Mouse (Mus musculus) megakaryocyte, embryonic 14.5 days (primary cell): ENCODE measurements around the gene Mef2b. TPM values are rescaled to one million over a fixed set of nuclear protein-coding genes. Genes with fewer than 3 reads are reported as not detected.

ENCODE experiments used
- H3K27me3 ChIP-seq: replicated peaks from 2 replicates; pipeline ENCODE3; 2012; ENCODE audit warnings: inconsistent platforms
- H3K36me3 ChIP-seq: replicated peaks from 2 replicates; pipeline ENCODE3; 2012; ENCODE audit warnings: low read length, inconsistent platforms, mixed read lengths
- H3K4me1 ChIP-seq: 2 replicates; pipeline ENCODE4 v1.6.1; 2012; ENCODE audit warnings: inconsistent platforms
- H3K4me3 ChIP-seq: replicated peaks from 2 replicates; pipeline ENCODE3; 2012; ENCODE audit warnings: moderate library complexity, mild to moderate bottlenecking, inconsistent platforms
- H3K9me3 ChIP-seq: 2 replicates; pipeline ENCODE4 v1.6.1; 2012; ENCODE audit warnings: inconsistent platforms
- FLI1 ChIP-seq: IDR thresholded peaks from 2 replicates; pipeline ENCODE4 v1.6.1; 2012; ENCODE audit warnings: low read length, inconsistent platforms, mixed read lengths
- GATA1 ChIP-seq: IDR thresholded peaks from 3 replicates; pipeline ENCODE4 v1.6.1; 2012; ENCODE audit warnings: mixed read lengths, low read length, inconsistent platforms, borderline replicate concordance
- polyA plus RNA-seq: library from polyadenylated mRNA; stranded (reverse); fragments of >175 nt; gene quantifications from 2 replicates; pipeline ENCODE4 v1.2.3, GENCODE M21; 2012; ENCODE audit warnings: low replicate concordance; ENCODE audit not compliant: insufficient read depth

Mef2b gene
- 1.3 and 1.9 TPM in 2 replicates for polyA plus RNA-seq

GRCm38 (mm10) chr8:70139026-70139857, at the start of gene Mef2b, which contains the start of the genes Rfxank and Borcs8:
Gene Mef2b (plus strand): TSS chr8:70139711.
Gene Rfxank (minus strand): TSS chr8:70139154.
Gene Borcs8 (plus strand): TSS chr8:70139499.
- no peak for TF ChIP-seq GATA1
- TF ChIP-seq FLI1: no peak
- Histone ChIP-seq H3K4me3 (peak within 1 kb of the TSS; percentile 96), H3K36me3 (peaks cover 61% of the 10 kb centered on the region), H3K27me3 (no peaks in the 10 kb centered on the region), H3K9me3 (no peaks in the 10 kb centered on the region), H3K4me1 (peaks cover 49% of the 10 kb centered on the region)

DNA sequence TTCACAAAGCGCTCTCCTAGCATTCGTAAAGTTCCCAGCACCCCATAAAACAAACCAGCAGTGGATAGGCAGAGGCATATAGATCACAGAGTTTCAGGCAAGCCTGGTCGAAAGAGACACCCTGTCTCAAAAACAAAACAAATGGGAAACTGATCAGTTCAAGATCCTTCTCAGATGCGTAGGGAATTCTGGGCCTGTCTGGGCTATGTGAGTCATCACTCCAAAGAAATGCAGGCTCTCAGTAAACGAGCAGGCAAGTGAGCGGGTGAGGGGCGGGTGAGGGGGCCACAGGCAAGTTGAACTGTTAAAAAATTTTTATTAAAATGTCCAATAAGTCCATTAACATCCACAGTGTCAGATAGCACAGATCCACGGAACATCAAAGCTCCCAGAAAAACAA, 46.7 kb upstream of the Mef2b start:
- Histone ChIP-seq H3K4me1 (peaks cover 7% of the 10 kb centered on the region), H3K9me3 (no peaks in the 10 kb centered on the region; the same call in 1 of the 2 replicates), H3K27me3 (peaks cover 85% of the 10 kb centered on the region), H3K36me3 (no peaks in the 10 kb centered on the region), H3K4me3 (no peak overlapping the region)
- TF ChIP-seq FLI1: no peak
- no peak for TF ChIP-seq GATA1

DNA sequence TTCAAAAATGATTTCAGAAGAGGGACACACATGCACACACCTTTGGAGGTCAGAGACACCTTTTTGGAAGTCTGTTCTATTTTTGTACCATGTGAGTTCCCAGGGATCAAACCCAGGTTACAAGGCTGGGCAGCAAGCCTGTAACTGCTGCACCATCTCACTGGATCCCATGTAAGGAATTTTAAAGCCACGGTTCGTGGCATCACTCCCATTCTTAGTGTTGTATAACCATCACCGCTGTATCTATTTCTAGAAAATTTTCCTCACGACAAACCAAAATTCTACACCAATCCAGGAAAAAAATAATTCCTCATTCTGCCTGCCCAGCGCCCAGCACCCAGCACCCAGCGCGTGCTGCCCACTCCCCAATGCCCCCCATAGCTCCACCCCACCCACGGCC, 40.2 kb upstream of the Mef2b start:
- Histone ChIP-seq H3K9me3 (no peaks in the 10 kb centered on the region), H3K36me3 (no peaks in the 10 kb centered on the region), H3K27me3 (peaks cover 68% of the 10 kb centered on the region), H3K4me3 (no peak overlapping the region), H3K4me1 (peaks cover 1% of the 10 kb centered on the region; the same call in 1 of the 2 replicates)
- no peak for TF ChIP-seq GATA1
- no peak for TF ChIP-seq FLI1

DNA sequence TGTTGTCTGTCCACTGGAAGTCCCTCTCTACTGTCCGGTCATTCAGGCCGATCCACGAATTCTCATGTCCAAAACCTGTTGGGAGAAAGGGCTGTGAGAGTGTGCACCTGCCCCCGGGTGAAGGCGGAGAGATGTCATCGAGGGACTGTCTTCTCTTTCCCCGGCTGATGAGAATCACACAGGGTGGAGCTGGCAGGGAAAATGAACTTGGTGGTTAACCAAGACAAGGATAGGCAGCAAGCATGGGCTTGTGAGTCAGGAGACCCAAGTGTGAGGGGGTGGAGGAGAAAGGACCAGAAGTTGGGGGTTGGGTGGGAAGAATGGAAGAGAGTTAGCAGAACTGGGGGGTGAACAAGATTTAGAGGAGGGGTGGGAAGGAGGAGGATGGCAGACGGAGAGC, 39.3 kb upstream of the Mef2b start:
- H3K4me1 ChIP-seq: peaks cover 6% of the 10 kb centered on the region; the same call in 1 of the 2 replicates
- H3K4me3 ChIP-seq: no peak overlapping the region
- H3K9me3 ChIP-seq: no peaks in the 10 kb centered on the region
- H3K27me3 ChIP-seq: peaks cover 72% of the 10 kb centered on the region
- TF ChIP-seq GATA1 (no peak), FLI1 (no peak)
- no peaks in the 10 kb centered on the region for H3K36me3 ChIP-seq

DNA sequence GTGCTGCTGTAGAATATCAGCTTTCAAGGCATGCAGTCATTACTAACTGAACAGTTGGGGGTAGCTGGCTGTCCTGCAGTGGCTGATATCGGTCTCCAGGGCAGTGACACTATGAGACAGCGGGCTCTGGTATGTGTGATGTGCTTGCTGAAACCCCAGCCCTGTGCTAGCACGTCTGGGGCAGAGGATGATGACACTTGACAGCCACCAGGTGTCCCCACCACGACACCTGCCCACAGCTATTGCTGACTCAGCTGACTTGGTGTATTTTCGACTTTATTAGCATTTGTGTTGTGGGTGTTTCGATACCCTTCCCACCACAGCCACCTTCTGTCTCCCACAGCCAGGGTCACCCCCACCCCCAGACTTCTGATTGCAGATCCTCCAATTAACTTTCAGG, 35.0 kb upstream of the Mef2b start:
- H3K27me3 ChIP-seq: peaks cover 76% of the 10 kb centered on the region
- peaks cover 6% of the 10 kb centered on the region; the same call in 1 of the 2 replicates for H3K4me1 ChIP-seq
- no peaks in the 10 kb centered on the region for H3K36me3 ChIP-seq
- TF ChIP-seq GATA1: no peak
- TF ChIP-seq FLI1: no peak
- H3K4me3 ChIP-seq: no peak overlapping the region
- no peaks in the 10 kb centered on the region for H3K9me3 ChIP-seq

- Histone ChIP-seq H3K36me3 (no peaks in the 10 kb centered on the region), H3K27me3 (peaks cover 79% of the 10 kb centered on the region), H3K4me3 (no peak overlapping the region), H3K9me3 (no peaks in the 10 kb centered on the region), H3K4me1 (peaks cover 6% of the 10 kb centered on the region; the same call in 1 of the 2 replicates)
- no peak for TF ChIP-seq FLI1
- TF ChIP-seq GATA1: no peak
Measured at GRCm38 (mm10) chr8:70104922-70105321, 34.6 kb upstream of the Mef2b start.

- Histone ChIP-seq H3K4me1 (peaks cover 15% of the 10 kb centered on the region), H3K27me3 (peaks cover 96% of the 10 kb centered on the region), H3K36me3 (no peaks in the 10 kb centered on the region), H3K9me3 (no peaks in the 10 kb centered on the region), H3K4me3 (no peak overlapping the region)
- no peak for TF ChIP-seq GATA1
- no peak for TF ChIP-seq FLI1
Measured at GRCm38 (mm10) chr8:70110451-70110850, 29.1 kb upstream of the Mef2b start.

DNA sequence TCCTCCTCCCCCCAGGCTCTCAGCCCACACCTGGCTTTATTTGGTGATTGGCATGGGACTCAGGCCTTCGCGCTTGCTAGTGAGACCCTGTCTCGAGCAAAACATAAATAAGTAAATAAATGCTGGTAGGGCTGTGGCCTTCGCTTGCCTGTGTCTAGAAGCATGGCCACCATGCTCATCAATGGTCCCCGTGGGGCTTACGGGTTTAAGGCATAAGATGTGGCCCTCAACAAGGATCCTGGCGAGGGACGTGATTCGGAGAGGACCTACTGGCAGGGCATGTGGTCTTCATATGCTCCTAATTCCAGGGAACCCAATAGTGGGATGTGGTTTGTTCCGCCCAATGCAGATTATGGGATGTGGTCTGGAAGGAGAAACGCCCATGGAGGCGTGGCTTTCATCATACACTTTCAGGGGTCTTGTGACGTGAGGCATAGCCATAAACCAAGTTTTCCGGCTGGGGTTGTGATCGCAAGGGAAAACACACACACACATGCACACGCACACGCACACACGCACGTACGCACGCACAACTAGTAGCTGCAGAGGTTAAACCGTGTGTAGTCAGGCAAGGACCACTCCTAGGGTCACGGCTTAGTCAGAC, 28.2 kb upstream of the Mef2b start:
- TF ChIP-seq GATA1: no peak
- no peak for TF ChIP-seq FLI1
- peaks cover 97% of the 10 kb centered on the region for H3K27me3 ChIP-seq
- peaks cover 15% of the 10 kb centered on the region for H3K4me1 ChIP-seq

DNA sequence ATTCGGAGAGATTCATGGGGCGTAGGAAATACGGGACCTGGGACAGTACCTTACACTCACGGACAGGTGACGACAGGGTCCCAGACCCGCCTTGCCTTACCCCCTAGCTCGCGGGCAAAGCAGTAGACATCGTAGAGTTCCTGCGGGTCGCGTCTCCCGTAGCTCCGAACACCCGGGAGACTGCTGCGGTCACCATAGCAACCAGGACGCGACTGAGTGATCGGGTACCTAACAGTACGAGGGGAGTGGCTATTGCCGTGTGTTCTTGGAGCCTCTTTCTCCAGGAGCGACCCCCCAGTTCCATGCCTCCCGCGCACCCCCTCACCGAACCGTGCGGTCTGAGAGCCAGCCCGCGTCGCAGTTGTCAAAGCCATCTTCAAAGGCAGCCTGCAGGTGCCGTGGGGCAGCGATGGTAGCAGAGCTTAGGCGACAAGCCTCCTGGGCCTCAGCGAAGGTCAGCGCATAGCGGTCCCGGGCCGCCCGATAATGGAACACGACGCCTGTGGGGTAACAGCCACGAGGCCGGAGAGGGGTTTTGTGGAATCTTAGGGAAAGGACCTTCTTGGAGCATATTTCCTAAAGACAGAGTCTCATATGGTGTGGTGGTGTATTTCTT, 27.0 kb upstream of the Mef2b start:
- no peak for TF ChIP-seq GATA1
- no peak for TF ChIP-seq FLI1

More for the DNA sequence above, 28.2 kb upstream of the Mef2b start:
- peak overlapping the region; percentile 17 for H3K4me3 ChIP-seq
- H3K36me3 ChIP-seq: no peaks in the 10 kb centered on the region
- H3K9me3 ChIP-seq: no peaks in the 10 kb centered on the region

More for the DNA sequence above, 27.0 kb upstream of the Mef2b start:
- H3K36me3 ChIP-seq: no peaks in the 10 kb centered on the region
- H3K4me1 ChIP-seq: peaks cover 15% of the 10 kb centered on the region
- peaks cover 97% of the 10 kb centered on the region for H3K27me3 ChIP-seq
- no peak overlapping the region for H3K4me3 ChIP-seq
- H3K9me3 ChIP-seq: no peaks in the 10 kb centered on the region
